Mouse (Mus musculus) C2C12 (cell line): ENCODE measurements around the gene Wdr47.

ENCODE experiments used
- CEBPB ChIP-seq: IDR thresholded peaks from one replicate; pipeline ENCODE4 v1.6.1; 2011; ENCODE audit warnings: low read depth, mild to moderate bottlenecking, control low read depth, moderate library complexity
- CTCF ChIP-seq: IDR thresholded peaks from one replicate; pipeline ENCODE4 v1.5.1; 2011; ENCODE audit not compliant: control insufficient read depth, insufficient read depth, insufficient read length
- FOSL1 ChIP-seq: IDR thresholded peaks from one replicate; pipeline ENCODE4 v1.8.0; 2011; ENCODE audit warnings: mild to moderate bottlenecking, low read length; ENCODE audit not compliant: poor library complexity, insufficient read depth, severe bottlenecking
- MAX ChIP-seq: IDR thresholded peaks from one replicate; pipeline ENCODE4 v1.6.1; 2011; ENCODE audit warnings: mild to moderate bottlenecking, control low read depth
- MYOD1 ChIP-seq: IDR thresholded peaks from one replicate; pipeline ENCODE4 v1.6.1; 2011; ENCODE audit warnings: low read depth; ENCODE audit not compliant: control insufficient read depth, insufficient read length
- MYOG ChIP-seq: IDR thresholded peaks from one replicate; pipeline ENCODE4 v1.6.1; 2011; ENCODE audit not compliant: control insufficient read depth, insufficient read length; ENCODE audit errors: extremely low read depth
- USF1 ChIP-seq: IDR thresholded peaks from one replicate; pipeline ENCODE4 v1.6.1; 2011; ENCODE audit warnings: low read depth, mild to moderate bottlenecking, control low read depth, moderate library complexity

- TF ChIP-seq CTCF (no peak), CEBPB (no peak), MYOG (no peak), MAX (no peak), USF1 (no peak), MYOD1 (no peak), FOSL1 (no peak)
These were observed 49.9 kb downstream of the Wdr47 start for GRCm38 (mm10) chr3:108640998-108641397.
